Mouse (Mus musculus): ENCODE data around the gene Ctsf.
A peak's percentile ranks its signal among the peaks of the same experiment; 100 is the strongest.
"Not testable (repeated sequence)": the region's sequence is repeated elsewhere in the genome, so short reads cannot be mapped to it uniquely, and the experiment has no call there.

The Ctsf gene

DNA sequence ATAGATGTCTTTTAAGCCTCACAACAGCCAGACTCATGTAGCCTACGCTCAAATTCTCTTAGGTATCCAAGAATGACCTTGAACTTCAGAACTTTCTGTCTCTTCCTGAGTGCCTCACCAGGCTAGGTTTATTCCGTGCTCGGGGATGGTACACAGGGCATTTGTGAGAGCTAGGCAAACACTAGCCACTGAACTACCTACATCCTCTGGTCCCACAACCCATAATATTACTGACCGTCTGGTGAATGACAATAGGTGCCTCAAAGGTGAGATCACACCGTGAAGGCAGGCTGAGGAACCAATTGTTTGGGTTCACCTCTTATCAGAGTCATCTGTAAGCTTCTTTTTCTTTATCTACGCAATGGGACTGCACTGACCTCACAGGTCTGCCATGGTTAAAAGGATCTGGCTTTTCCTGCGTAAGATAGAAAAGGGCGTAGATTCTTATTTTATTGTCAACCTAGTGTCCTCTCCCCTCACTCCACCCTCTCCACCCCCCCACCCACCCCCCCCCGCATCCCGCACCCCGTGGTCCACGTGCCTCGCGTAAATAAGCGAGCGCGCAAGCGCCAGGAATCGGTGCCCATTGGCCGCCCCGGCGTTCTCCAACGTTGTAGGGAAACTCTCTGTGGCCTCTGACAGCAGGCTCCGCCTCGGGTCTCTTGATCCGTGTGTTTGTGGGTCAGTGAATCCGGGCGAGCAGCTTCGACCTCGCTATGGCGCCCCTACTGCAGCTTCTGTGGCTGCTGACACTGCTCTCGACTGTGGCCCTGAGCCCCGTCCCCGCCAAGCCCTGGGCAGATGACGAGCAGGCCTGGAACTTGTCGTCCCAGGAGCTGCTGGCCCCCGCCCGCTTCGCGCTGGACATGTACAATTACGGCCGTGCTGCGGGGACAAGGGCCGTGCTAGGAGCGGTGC lies at the start of gene Ctsf:
TSS of gene Ctsf (plus strand) at position 579 of the 918 bp plus-strand sequence.
- DNase-seq = peak; percentile 95

DNA sequence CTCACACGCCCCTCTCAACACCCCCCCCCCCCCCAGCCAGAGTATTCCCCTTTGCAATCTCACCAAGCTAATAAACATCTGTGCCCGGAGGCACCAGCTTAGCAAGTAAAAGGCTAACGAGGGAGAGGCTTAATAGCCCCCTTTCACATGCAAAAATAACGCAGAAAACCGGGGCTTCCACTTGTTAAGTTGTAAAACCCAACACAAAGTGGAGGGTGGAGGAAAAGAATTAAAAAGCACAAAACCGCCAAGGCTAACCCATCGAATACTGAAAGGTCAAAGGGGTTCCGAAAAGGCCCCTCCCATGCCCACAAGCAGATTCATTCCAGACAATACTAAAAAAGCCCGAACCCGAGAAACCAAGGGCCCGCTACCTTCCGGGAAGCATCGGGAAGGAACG lies 44.6 kb upstream of the Ctsf start:
- no peak for DNase-seq

DNA sequence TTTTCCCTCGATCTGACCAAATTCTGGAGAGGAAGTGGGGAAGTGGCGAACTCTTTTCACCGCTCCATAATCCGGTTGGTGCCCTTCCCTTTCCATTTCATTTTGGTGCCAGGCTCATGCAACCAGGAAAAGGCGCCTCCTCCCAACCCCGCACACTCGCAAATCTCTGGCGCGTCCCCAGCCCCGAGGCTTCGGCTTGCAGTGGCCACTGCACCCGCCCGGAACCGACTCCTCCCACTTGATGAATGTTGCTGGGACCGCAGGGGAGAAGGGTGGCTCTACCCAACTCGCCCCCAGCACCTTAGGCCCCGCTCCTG lies 44.2 kb upstream of the Ctsf start:
- no peak for DNase-seq

DNA sequence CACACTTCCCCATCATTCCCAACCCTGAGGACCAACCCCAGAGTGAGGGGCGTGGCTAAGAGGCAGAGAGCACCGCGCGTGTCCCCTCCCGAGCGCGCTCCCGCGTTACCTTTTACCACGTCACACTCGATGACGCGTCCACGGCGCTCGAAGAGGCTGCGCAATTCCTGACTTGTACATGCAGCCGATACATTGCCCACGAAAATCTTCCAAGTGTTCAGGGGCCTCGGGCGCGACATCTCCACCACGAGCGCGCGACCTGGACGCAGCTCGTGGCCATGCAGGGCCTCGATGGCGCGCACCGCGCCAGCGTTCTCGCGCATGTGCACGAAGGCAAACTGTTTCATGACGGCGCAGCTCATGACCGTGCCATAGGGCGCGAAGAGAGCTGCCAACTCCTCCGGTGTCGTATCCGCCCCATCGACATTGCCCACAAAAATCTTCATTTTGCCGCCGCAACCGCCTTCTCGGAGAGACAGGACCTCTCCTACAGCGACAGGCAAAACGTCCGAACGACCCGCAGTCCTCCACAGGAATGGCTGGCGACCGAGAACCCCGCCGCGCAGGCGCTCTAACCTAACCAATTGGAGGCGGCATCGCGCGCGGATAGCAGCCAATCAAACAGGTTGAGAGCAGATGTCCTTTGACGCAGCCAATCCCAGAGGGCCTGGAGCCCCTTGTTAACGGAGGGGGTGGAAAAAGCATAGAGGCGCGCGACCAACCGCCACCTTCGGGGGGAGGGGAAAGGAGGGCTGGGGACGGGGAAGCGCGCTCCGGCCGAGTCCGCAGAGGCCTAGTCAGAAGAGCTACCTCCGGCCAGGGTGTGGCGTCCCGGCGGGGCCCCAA lies 43.6 kb upstream of the Ctsf start, which contains the start of the genes Gm21992 and Rbm14:
TSS of gene Gm21992 (minus strand) at position 550 of the 846 bp plus-strand sequence.
TSS of gene Rbm14 (minus strand) at position 572 of the 846 bp plus-strand sequence.
- peak; percentile 98 to 99 for DNase-seq

DNA sequence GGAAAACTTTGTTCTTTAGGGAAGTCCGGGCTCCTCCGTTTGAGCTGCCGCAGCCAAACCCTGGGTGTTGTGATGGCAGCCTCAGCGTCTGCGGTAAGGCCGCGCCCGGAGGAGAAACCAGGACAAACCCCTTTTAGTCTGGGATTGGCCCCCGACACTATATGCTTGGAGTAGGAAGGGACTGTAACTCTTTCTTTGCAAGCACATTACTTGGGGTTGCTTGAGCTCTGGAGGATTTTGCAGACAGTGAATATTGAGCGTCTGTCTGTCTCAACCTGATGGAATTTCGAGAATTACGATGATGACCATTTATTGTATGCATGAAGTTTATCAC lies 43.1 kb upstream of the Ctsf start:
- no peak for DNase-seq

DNA sequence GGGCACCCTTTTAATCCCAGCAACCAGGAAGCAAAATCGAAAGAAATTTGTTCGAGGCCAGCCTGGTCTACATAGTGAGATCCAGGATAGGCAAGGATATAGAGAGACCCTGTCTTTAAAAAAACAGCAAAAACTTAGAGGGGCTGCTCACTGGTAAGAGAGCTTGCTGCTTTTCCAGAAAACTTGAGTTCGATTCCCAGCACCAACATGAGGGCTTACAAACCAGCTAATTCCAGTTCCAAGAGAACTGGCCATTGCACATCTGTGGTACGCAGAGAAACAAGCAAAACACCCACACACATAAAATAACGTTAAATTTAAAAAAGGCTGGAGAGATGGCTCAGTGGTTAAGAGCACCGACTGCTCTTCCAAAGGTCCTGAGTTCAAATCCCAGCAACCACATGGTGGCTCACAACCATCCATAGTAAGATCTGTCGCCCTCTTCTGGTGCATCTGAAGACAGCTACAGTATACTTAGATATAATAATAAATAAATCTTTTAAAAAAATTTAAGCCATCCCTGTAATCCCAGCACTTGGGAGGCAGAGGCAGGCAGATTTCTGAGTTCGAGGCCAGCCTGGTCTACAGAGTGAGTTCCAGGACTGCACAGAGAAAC lies 42.5 kb upstream of the Ctsf start:
- DNase-seq = not testable (repeated sequence)

DNA sequence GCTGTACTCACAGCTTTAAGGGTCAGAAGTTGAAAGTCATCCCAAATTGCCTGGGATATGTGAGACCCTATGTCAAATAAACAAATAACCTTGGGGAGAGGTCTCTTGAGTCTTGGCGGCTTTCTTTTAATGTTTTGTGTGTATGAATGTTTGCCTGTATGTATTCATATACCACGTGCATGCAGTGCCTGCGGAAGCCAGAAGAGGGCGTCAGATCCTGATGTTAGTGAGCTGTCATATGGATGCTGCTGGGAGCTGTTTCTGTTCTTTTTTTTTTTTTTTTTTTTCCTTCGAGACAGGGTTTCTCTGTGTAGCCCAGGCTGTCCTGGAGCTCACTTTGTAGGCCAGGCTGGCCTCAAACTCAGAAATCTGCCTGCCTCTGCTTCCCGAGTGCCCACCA lies 41.9 kb upstream of the Ctsf start:
- DNase-seq = peak; percentile 32 to 33

DNA sequence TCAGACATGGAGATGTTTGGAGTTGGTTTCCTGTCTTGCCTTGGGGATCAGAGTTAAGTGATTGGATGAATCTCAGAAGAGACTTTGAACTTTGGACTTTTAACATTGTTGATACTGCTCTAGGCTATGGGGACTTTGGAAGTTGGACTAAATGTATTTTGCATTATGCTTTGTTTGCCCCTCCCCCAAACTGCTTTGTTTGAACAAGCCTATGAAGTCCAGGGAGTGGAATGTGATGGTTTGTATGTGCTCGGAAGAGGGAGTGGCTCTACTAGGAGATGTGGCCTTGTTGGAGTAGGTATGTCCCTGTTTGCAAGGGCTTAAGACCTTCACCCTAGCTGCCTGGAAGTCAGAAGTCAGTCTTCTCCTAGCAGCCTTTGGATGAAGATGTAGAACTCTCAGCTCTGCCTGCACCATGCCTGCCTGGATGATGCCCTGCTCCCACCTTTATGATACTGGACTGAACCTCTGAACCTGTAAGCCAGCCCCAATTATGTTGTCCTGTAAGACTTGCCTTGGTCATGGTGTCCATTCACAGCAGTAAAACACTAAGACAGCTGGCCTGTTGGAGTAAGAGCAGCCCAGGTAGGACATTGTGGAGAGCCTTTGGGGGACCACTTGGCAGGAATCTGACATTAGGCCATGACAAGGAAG lies 37.6 kb upstream of the Ctsf start:
- DNase-seq = no peak

DNA sequence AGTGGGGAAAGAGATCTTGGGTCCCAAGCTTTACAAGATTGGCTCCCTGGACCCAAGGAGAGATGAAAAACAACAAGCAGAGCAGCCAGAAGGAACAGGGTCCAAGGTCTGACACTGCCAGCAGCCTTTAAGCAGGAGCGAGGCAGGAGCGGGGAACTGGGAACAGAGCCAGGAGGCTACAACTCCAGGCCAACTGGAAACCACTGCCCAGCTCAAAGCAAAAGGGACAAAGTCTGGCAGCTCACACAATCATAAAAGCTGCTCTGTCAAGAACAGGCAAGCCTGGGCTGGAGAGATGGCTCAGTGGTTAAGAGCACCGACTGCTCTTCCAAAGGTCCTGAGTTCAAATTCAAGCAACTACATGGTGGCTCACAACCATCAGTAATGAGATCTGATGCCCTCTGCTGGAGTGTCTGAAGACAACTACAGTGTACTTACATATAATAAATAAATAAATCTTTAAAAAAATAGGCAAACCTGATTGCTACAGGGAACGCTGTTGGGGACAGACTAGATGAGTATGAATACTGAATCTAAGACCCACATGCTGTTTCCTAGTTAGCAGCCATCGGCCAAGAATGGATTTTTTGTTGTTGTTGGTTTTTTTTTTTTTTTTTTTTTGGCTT lies 34.1 kb upstream of the Ctsf start:
- DNase-seq = peak; percentile 42 to 50

DNA sequence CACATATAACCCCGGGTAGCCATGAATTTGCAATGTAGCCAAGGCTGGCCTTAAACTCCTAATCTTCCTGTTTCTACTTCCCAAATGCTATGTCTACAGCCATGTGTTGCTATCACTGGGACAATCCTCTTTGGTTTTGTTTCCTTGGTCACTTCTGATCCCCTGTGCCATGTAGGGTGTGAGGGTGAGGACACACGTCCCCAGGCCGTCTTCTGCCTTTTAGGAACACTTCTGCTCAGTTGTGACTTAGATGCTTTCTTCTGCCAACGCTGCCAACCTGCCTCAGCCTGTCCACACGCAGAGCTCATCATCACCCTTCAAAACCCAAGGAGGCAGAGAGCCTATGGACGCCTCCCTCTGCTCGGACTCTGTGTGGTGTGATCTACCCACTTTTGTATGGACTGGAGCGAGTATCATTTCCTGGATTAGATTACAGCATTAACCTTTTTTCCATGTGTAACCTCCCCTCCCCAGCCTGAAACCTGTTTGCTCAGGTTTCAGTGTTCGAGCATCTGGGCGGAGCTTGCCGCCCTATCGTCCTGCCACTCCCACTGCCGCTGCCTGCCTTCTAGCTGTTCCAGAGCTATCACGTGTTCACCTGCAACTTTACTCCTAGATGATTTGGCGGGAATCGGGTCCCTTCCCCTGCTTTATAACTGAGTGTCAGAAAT lies 26.4 kb upstream of the Ctsf start:
- DNase-seq = no peak

DNA sequence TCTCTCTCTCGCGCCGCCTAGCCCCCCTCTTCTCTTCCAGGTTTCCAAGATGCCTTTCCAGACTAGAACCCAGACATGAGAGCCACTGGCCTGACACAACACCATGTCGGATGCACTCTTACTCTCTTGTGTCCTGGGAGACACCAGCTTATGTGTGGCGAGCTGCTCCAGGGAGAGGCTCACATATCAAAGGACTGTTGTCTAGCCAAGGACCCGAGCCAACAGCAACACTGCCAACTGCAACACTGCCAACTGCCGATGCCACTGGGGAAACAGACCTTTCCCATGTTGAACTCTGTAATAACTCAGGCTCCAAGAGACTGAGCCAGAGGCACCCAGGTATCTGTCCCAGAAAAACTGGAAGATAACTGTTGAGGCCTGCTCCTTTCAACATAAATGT lies 25.8 kb upstream of the Ctsf start:
- peak; percentile 79 to 85 for DNase-seq

DNA sequence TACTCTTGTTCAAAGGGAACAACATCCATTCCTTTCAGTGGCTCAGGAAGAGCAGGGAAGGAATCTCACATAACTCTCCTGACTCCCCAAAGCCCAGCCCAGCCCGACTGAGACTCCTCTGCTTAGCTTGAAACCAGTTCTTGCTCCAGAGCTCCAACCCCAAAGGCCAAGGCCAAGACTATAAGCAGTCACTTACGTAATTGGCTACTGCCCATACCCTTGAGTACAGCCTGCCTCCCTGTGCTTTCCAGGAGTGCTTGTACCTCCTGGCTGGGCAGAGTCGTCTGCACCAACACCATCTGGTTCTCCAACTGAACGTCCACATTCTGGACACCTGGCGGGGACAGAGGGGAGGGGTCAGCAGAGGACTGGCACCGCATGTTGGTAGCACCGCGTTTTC lies 21.0 kb upstream of the Ctsf start:
- DNase-seq = no peak

DNA sequence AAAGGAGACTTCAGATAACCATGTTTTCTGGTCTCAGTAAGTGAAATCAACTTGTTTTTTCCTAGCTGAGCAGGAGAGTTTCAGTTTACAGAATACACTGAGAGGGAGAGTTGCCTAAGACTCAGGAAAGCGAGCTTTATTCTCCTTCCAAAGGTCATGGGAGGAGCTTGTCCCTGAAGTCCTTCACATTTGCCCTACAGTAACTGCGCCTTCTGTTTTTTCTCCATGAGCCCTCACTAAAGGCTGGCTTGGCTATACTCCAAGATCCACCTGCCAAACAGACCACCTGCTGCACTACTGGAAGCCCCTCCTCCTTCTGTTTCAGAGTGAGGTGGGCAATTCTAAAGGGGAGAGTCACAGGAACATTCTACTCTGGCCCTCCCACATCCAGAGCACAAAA lies 18.8 kb upstream of the Ctsf start:
- no peak for DNase-seq

DNA sequence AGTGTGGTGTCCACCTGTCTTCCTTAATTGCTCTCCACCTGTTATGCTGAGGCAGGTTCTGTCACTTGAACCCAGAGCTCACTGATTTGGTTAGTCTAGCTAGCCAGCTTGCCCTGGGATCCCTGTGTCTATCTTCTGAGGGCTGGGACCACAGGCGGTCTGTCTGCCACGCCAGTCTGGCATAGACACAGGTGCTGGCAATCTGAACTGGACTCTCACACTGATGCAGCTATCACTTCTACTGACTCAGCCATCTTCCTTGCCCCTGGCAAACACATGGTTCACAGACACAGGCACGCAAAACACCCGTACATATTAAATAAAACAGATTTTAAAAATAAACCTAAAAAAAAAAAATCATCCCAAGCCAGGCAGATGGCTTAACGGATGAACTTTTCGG lies 17.9 kb upstream of the Ctsf start:
- no peak for DNase-seq

DNA sequence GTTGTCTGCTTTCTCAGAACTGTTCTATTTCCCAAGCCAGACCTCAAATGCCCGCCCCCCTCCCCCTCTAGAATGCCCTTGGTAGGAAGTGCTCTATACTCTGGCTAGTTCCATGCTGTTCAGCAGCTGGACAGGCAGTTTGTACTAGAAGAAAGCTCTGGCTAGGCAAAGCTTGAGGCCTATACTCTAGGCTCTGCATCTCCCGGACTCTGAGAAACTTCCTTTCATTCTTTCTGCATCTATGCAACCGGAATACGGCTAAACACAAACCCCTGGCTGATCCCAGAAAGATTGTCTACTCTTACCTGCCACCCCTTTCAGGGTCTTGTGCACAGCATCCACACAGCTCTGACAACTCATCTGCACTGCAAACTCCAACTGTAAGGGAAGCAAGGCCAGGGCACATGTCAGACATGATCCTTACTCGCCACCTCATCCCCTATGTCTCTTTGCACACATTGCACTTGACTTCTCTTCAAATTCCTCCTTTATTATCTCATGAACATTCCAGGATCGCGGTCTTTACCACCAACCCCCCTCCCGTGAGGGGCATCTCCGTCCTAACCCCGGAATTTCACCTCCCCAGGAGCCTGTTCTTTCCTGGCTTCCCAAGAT lies 16.3 kb upstream of the Ctsf start:
- DNase-seq = no peak

DNA sequence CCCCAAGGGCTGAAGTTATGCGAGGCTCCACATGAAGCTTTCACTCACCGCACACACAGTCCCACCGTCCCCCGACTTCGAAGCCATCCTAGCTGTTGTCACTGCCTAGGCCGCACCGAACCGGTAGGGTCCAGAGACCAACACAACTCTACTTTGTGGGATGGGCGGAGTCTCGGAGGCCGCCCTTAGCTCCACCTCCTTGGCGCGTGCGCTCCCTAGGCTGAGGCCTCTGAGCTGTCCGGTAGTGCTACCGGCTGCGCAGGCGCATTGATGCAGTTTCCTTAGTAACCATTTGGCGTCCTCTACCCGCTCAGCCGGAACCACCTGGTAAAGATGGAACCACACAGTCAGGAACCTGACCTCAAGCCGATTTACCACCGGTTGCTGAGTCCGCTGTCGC lies 15.8 kb upstream of the Ctsf start, which contains the start of the genes Ccs and Ccdc87:
TSS of gene Ccs (minus strand) at position 184 of the 400 bp plus-strand sequence.
TSS of gene Ccdc87 (plus strand) at position 218 of the 400 bp plus-strand sequence.
- peak; percentile 96 to 98 for DNase-seq

DNA sequence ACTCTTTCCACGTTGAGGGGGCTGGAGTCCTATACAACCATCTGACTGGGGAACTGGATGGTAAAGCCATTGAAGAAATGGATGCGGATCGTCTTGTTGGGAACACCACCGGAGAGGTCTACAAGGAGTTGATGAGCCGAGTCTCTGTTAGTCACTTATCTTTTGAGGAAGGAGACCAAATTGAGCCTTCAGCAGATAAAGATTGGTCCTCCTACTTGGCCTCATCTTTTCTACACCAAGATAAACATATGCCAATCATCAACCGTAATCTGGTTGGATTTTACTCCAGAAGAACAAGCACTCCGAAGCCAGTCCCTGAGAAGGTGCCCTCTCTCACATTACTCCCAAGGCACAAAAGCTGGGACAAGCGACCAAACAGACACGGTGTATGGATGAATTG lies 14.1 kb upstream of the Ctsf start:
- no peak for DNase-seq

DNA sequence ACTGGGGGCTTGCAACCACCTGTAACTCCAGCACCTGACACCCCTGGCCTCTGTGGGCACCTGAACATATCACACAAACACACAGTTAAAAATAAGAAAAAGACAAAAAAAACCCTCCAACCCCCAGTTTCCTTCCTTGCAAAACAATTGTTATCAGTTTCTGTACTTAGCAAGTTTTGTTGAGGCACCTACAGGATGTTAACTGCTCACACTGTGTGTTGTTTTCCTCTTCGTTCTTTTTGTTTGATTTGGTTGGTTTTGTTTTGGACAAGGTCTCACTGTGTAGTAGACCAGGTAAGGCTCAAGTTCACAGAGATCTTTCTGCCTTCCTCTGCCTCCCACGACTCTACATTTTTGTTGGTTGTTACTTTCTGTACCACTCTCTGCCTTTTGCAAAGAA lies 12.3 kb upstream of the Ctsf start:
- DNase-seq = no peak

DNA sequence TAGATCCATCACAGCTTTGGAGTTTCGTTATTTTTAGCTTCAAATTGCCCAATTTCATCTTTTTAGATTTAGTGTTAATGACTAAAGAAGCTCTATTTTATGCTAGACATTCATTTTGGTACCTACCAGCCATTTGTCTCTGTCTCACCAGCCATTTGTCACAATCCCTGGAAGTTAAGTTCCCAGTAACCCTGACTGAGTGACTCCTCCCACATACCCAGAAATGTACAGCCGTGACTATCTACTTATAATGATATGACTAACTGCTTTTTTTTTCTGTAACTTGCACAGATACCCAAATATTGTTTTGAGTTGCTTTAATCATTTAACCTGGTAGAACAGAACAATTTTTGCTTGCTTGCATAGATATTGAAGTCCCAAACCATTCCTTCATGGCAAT lies 9.1 kb upstream of the Ctsf start:
- no peak for DNase-seq

DNA sequence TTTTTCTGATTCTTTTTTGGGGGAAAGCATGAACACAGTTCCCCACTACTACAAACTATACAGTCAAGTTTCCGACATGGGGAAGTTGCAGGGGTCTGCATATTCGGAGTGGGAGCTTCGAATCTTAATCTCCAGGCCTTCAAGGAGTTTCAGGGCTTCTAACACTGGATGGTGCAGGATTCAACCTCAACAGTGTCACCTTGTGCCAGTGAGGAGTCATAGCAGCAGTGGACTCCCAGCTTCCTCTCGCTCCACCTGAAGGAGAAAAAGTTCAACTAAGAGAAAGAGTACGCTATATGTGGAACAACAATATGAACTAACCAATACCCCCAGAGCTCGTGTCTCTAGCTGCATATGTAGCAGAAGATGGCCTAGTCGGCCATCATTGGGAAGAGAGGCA lies 7.4 kb upstream of the Ctsf start:
- DNase-seq = peak; percentile 33 to 49

DNA sequence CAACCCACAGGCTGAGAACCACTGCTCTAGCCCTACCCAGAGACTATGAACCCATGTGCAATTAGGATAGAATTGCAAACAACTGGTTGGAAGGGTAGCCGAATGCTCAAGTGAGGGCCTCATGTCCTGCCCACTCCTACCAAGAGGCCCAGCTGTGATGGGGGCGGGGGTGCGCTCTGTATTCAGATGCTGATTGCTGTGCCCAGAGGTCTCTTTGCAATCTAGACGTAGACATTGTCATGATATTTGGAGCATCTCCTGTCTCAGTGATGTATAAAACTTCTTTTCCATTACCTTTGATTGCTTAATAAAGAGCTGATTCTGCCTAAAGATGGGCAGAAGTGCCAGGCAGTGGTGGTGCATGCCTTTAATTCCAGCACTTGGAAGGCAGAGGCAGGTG lies 5.1 kb upstream of the Ctsf start:
- DNase-seq = no peak

Data from cerebellum, adult 18-20 months (tissue).